Mouse (Mus musculus): ENCODE measurements around the gene Nsd1. TPM values are rescaled to one million over a fixed set of nuclear protein-coding genes. Genes with fewer than 3 reads are reported as not detected.
"Not testable (repeated sequence)": the region's sequence is repeated elsewhere in the genome, so short reads cannot be mapped to it uniquely, and the experiment has no call there.

Gene Nsd1
- polyA plus RNA-seq, 1 experiment from 2014 or later: 61.7 TPM

DNA sequence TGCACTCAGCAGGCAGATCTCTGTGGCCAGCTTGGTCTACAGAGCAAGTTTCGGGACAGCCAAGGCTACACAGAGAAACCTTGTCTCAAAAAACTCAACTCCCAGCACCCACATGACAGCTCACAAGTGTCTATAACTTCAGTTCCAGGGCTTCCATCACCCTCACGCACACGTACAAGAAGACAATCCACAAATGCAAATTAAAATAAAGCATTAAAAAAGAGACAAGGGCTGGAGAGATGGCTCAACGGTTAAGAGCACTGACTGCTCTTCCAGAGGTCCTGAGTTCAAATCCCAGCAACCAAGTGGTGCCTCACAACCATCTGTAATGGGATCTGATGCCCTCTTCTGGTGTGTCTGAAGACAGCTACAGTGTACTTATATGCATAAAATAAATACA lies 6.8 kb upstream of the Nsd1 start:
- H3K4me2 ChIP-seq; H3K9me3 ChIP-seq; H3K27me3 ChIP-seq; H3K27ac ChIP-seq; H3K4me3 ChIP-seq; H3K36me3 ChIP-seq; ATAC-seq (ENCODE audit: borderline replicate concordance, extremely low read depth, low FRiP score, low TSS enrichment); H3K9ac ChIP-seq; H3K4me1 ChIP-seq: not testable (repeated sequence)
- 79% methylated on average over 4 of the region's 4 CpGs for WGBS

DNA sequence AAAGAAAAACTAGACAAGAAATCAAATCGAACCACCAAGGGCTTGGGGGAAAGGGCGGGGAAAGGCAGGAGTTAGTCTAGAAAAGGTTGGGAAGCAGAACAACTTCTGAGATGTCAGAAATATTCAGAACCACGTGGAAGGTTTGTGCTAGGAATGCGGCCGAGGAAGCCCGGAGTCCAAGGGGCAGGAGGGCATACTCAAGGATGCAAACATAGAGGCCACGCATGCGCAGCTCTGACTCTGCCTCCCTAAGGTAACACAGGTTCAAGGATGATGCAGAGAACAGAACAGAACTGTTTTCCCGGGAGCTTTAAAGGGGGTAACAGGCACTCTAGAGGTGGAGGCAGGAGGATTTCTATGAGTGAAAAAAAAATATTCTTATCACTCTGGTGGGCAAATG lies 5.8 kb upstream of the Nsd1 start:
- Histone ChIP-seq H3K9me3 (no peaks in the 10 kb centered on the region), H3K4me2 (no peak overlapping the region), H3K27me3 (no peaks in the 10 kb centered on the region), H3K36me3 (no peaks in the 10 kb centered on the region), H3K4me1 (no peaks in the 10 kb centered on the region), H3K27ac (no peak overlapping the region), H3K9ac (no peak overlapping the region), H3K4me3 (no peak overlapping the region)
- no peak for ATAC-seq (ENCODE audit: borderline replicate concordance, extremely low read depth, low FRiP score, low TSS enrichment)
- WGBS: 44% methylated on average over 9 of the region's 9 CpGs

DNA sequence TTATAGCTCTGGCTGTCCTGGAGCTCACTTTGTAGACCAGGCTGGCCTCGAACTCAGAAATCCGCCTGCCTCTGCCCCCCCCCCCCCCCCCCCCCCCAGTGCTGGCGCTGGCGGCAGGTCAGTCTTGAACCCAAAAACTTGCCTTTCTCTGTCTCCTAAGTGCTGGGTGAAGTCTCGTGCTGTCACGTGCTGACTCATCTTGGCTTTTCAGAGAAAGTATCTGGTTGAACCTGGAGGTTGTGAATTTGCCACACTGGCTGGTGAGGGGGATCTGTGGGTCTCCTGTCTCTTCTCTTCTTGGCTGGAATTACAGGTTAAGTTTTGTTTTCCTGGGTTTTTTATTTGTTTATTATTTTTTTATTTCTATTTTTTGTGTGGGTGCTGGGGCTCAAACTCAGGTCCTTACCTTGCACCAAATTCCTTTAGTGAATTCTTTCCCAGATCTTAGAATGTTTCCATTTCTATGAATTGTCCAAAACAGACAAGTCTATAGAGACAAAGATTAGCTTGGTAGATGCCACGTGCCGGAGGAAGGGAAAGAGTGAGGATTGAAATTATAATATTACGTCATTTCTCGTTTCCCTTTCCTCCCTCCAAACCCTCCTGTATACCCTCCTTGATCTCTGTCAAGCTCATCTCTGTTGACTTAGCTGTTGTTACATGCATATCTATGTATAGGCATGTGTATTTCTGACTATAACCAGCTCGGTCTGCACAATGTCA lies 4.8 kb upstream of the Nsd1 start:
- no peak for ATAC-seq (ENCODE audit: borderline replicate concordance, extremely low read depth, low FRiP score, low TSS enrichment)
- 78% methylated on average over 7 of the region's 11 CpGs for whole genome bisulfite sequencing
- H3K4me2 ChIP-seq: no peak overlapping the region

DNA sequence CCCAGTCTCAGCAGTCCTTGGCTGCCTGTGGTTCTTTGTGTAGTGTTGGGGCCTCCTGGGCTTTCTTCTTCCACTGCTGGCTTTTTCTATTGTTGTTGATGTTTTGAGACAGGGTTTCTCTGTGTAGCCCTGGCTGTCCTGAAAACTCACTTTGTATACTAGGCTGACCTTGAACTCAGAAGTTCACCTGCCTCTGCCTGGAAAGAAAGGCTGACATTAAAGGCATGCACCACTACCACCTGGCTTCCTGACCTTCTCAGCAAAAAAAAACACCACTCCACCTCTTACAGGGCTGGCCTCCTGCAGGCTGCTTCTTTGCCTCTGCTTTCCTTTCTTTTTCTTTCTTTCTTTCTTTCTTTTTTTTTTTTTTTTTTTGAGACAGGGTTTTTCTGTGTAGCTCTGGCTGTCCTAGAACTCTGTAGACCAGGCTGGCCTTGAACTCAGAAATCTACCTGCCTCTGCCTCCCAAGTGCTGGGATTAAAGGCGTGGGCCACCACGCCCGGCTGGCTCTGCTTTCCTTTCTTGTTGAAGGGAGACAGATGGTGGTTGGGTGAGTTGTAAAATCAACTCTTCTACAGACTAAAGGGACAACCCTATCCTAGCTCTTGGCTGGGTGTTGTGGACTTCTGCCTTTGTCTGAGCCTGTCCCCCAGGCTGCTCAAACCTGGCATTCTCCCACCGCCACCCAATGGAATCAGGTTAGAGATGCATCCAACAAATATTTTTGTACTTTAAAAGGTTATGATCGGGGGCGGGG lies 4.0 kb upstream of the Nsd1 start:
- Histone ChIP-seq H3K27ac (no peak overlapping the region), H3K36me3 (no peaks in the 10 kb centered on the region), H3K4me1 (peaks cover 8% of the 10 kb centered on the region), H3K4me3 (no peak overlapping the region), H3K27me3 (no peaks in the 10 kb centered on the region), H3K4me2 (no peak overlapping the region), H3K9ac (no peak overlapping the region), H3K9me3 (no peaks in the 10 kb centered on the region)
- ATAC-seq (ENCODE audit: borderline replicate concordance, extremely low read depth, low FRiP score, low TSS enrichment): no peak
- 86% methylated on average over 6 of the region's 6 CpGs for WGBS

More for the DNA sequence above, 4.8 kb upstream of the Nsd1 start:
- peaks cover 4% of the 10 kb centered on the region for H3K4me1 ChIP-seq
- no peaks in the 10 kb centered on the region for H3K9me3 ChIP-seq
- no peak overlapping the region for H3K9ac ChIP-seq
- H3K4me3 ChIP-seq: no peak overlapping the region
- H3K27ac ChIP-seq: no peak overlapping the region
- no peaks in the 10 kb centered on the region for H3K27me3 ChIP-seq
- no peaks in the 10 kb centered on the region for H3K36me3 ChIP-seq

DNA sequence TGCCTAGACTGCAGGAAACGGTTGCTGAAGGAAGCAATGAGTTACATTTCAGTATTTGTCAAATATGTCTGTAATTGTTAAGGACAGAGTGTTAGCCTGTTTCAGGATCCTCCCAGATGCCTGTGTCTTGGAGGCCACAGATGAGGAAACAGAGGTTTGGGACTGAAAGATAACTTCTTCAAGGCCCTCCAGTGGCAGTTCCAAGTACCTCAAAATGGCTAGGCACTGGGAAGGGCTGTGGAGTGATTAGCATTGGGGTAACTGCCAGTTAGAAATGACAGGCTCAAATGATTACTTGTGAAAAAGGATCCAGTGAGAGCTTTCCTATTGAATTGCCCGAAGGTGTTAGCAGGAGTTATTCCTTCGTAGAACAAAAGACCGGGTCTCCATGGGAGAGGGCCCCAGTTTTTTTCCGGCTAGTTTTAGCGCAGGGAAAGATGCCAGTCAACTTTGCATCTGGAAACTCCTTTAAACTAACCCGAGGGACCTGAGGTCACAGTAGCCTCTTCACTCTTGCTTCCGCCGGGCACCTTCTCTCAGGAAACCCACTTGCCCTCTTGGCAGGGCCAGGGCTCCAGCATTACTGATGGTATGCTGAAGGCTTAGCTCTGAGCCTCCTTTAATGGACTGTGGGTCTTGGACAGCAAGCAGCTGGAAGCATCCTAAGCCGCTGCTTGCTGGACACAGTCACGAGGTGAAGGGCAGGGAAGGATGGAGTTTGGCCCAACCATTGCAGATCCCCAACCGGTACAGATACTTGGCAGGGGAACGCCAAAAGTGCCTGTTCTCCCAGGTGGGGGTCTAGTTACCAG lies 539 bp upstream of the Nsd1 start:
- no peak overlapping the region for H3K4me2 ChIP-seq
- no peak for ATAC-seq (ENCODE audit: borderline replicate concordance, extremely low read depth, low FRiP score, low TSS enrichment)

DNA sequence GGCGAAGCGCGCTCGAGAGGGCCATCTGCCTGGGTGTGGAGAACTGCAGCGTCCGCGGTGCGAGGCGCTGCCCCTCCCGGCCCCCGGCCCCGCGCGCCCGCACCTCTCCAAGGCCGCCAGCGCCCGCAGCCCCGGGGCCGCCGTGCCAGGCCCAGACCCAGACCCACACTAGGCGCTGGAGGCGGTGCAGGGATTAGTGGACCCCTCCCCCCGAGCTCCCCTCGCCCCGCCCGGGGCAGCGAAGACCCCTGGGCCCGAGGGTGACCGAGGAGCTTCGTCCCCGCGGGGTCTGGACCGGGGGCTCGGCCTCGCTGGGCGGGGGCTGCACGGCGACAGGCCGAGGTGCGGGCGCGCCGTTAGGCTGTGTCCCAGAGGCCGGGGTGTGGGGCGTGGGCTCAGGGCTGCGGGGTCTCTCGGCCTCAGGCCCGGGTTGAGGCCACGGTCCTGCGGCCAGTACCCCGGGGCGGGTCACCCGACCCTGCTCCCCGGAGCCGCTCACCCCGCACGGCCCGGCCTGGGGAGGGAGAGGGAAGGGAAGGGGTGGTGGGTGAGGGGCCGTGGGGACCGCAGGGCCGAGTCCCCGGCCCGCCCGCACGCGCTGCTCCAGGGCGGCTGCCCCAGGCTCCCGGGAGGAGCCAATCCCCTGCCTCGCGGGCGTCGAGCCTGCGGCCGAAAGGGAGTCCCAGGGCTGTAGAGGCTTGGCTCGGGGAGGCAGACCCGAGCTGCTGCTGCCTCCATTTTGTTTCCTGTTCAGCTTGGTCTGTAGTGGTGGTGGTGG lies 800 bp downstream of the Nsd1 start:
- peaks cover 36% of the 10 kb centered on the region for H3K4me1 ChIP-seq

More for the DNA sequence above, 539 bp upstream of the Nsd1 start:
- WGBS: 72% methylated on average over 13 of the region's 13 CpGs
- Histone ChIP-seq H3K36me3 (peaks cover 7% of the 10 kb centered on the region), H3K9ac (no peak overlapping the region), H3K27me3 (no peaks in the 10 kb centered on the region), H3K9me3 (no peaks in the 10 kb centered on the region), H3K27ac (0 out of 2 replicates have a peak overlapping the region, but pooled peaks have one; percentile 98), H3K4me1 (peaks cover 25% of the 10 kb centered on the region), H3K4me3 (no peak overlapping the region)

DNA sequence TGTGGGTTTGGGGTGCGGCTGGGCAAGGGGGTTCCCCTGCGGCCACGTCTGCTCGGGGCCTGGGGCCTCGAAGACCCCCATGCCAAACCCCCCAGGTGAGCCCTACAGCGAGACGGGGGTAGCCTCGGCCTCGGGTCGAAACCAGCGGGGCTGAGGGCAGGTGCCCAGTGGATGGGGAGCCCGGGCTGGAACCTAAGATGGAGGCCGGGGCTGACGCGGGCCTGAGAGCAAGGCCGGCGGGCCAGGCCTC lies 1.3 kb downstream of the Nsd1 start:
- ATAC-seq (ENCODE audit: borderline replicate concordance, extremely low read depth, low FRiP score, low TSS enrichment): peak; percentile 62; the same call in 1 of the 2 replicates
- whole genome bisulfite sequencing: 1% methylated on average over 17 of the region's 17 CpGs
- Histone ChIP-seq H3K27ac (peak overlapping the region; percentile 98), H3K4me3 (peak overlapping the region; percentile 71), H3K9me3 (no peaks in the 10 kb centered on the region), H3K27me3 (no peaks in the 10 kb centered on the region), H3K36me3 (peaks cover 20% of the 10 kb centered on the region), H3K4me2 (peak overlapping the region; percentile 86), H3K4me1 (peaks cover 42% of the 10 kb centered on the region), H3K9ac (peak overlapping the region; percentile 90)

More for the DNA sequence above, 800 bp downstream of the Nsd1 start:
- H3K36me3 ChIP-seq: peaks cover 16% of the 10 kb centered on the region
- peak overlapping the region; percentile 71 for H3K4me3 ChIP-seq
- no peaks in the 10 kb centered on the region for H3K9me3 ChIP-seq
- WGBS: under 1% methylated on average over 49 of the region's 77 CpGs
- H3K27me3 ChIP-seq: no peaks in the 10 kb centered on the region
- H3K27ac ChIP-seq: peak overlapping the region; percentile 98
- peak overlapping the region; percentile 86 for H3K4me2 ChIP-seq
- peak overlapping the region; percentile 90 for H3K9ac ChIP-seq
- peak; percentile 58 for ATAC-seq (ENCODE audit: borderline replicate concordance, extremely low read depth, low FRiP score, low TSS enrichment)

DNA sequence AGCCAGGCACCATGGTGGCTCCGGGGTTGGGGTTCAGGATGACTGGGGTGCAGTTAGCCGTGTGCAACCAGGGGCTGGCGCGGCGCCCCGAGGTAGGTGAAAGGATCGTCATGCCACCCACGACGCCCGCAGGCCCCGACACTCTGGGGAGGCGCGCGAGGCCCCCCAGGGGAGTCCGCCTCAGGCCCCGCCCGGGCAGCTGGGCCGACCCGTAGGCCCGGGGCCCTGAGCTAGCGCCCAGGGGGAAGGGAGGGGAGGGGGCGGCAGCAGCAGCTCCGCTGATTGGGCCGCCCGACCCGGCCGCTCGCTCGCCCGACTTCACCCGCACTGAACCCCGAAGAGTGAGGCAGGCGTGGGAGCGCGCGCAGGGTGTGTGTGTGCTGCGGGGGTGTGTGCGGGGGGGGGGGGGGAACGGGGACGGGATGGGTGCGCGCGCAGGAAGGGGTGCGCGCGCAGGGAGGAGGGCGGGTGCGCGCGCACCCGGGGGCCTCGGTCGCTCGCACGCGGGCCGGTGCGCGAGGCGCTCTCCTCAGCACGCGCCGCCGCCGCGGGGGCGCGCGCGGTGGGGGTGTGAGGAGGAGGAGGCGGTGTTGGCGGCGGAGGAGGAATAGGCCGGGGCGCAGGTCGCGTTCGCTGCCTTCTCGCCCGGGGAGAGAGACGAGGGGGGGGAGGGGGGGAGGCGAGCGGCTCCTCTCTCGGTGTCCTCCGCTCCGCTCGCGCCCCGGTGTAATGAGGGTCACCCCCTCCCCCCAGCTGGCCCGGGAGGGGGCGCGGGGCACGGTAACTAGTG lies 1.8 kb downstream of the Nsd1 start:
- Histone ChIP-seq H3K4me3 (peak overlapping the region; percentile 71), H3K9ac (peak overlapping the region; percentile 90), H3K36me3 (peaks cover 26% of the 10 kb centered on the region), H3K27ac (peak overlapping the region; percentile 98), H3K27me3 (no peaks in the 10 kb centered on the region), H3K4me2 (peak overlapping the region; percentile 86), H3K4me1 (peaks cover 47% of the 10 kb centered on the region), H3K9me3 (no peaks in the 10 kb centered on the region)
- 1% methylated on average over 33 of the region's 93 CpGs for WGBS
- ATAC-seq (ENCODE audit: borderline replicate concordance, extremely low read depth, low FRiP score, low TSS enrichment): peak; percentile 83

DNA sequence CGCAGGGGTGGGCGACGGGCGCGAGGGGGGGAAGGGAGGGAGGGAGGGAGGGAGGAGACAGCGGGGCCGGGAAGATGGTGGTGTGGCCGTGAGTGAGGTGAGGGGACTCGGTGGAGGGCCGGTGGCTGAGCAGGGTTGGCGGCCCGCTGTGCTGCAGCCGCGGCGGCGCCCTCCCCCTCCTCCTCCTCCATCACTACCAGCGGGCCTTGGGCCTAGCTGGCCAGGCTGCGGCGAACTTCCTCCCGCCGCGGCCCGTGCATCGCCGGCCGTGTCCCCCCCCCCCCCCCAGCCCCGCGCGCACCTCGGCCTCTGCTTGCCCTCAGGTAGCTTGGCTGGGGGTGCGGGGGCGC lies 2.4 kb downstream of the Nsd1 start:
- WGBS: 0% methylated on average over 5 of the region's 32 CpGs
- Histone ChIP-seq H3K9me3 (no peaks in the 10 kb centered on the region), H3K27me3 (no peaks in the 10 kb centered on the region), H3K36me3 (peaks cover 29% of the 10 kb centered on the region), H3K27ac (peak overlapping the region; percentile 98), H3K4me1 (peaks cover 47% of the 10 kb centered on the region), H3K4me3 (peak overlapping the region; percentile 71), H3K9ac (peak overlapping the region; percentile 90), H3K4me2 (peak overlapping the region; percentile 86)
- ATAC-seq (ENCODE audit: borderline replicate concordance, extremely low read depth, low FRiP score, low TSS enrichment): peak; percentile 28

DNA sequence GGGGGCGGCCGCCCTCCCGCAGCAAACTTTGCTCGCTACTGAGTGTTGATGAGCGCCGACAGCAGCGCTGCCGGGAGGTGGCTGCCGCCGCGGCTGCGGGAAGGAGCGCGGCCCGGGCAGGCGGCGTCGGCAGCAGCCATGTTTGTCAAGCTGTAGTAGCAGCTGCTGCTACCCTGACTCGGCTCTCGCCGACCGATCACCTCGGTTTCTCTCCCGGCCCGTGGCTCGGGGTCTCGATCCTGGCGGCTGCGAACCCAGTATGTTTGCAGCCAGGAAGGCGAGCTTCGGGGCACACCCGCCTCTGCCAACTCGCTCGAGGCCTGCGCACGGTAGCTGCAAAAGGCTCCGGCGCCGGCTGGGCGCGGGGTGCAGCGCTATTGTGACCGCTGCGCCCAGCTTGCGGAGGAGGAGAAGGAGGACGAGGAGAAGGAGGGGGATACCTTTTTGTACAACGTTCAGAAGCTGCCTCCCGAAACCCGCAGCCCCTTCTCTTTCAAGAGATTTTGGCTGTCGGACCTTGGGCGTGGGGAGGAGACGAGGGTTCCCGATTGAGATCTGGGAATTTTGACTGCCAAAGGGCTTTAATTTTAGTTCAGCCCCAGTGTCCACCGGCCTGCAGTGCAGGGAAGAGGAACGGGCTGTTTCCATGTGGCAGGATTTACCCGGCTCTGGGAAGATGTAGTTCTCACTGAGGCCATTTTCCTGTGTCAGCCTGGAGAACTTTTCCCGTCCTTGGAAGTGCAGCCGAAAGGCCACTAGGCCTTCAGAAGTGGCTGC lies 3.0 kb downstream of the Nsd1 start:
- Histone ChIP-seq H3K27me3 (no peaks in the 10 kb centered on the region), H3K4me1 (peaks cover 47% of the 10 kb centered on the region), H3K9me3 (no peaks in the 10 kb centered on the region), H3K4me2 (peak overlapping the region; percentile 86), H3K9ac (peak overlapping the region; percentile 90), H3K36me3 (peaks cover 35% of the 10 kb centered on the region), H3K27ac (peak overlapping the region; percentile 98), H3K4me3 (peak overlapping the region; percentile 71)
- no peak for ATAC-seq (ENCODE audit: borderline replicate concordance, extremely low read depth, low FRiP score, low TSS enrichment)
- under 1% methylated on average over 56 of the region's 58 CpGs for WGBS
